Mouse (Mus musculus): Measurements from ENCODE around the gene Jak3. TPM values are rescaled to one million over a fixed set of nuclear protein-coding genes. Genes with fewer than 3 reads are reported as not detected.

Gene Jak3
- polyA plus RNA-seq, 1 experiment from 2014 or later: 4.2 TPM

GRCm38 (mm10) chr8:71716561-71717053 lies 40.5 kb downstream of the Jak3 start:
- no peak overlapping the region for H3K27ac ChIP-seq
- H3K9ac ChIP-seq: no peak overlapping the region
- H3K4me2 ChIP-seq (replicated peaks): no peak overlapping the region
- WGBS: 80% methylated on average over 13 of the region's 13 CpGs
- no peak for ATAC-seq (ENCODE audit: low FRiP score, low read depth)
- peaks cover 15% of the 10 kb centered on the region for H3K4me1 ChIP-seq
- H3K9me3 ChIP-seq: no peaks in the 10 kb centered on the region
- H3K4me3 ChIP-seq: no peak overlapping the region
- no peaks in the 10 kb centered on the region for H3K36me3 ChIP-seq
- H3K27me3 ChIP-seq: no peaks in the 10 kb centered on the region

- no peaks in the 10 kb centered on the region for H3K27me3 ChIP-seq
- H3K4me2 ChIP-seq (replicated peaks): no peak overlapping the region
- H3K4me1 ChIP-seq: peaks cover 15% of the 10 kb centered on the region
- H3K9ac ChIP-seq: no peak overlapping the region
- no peaks in the 10 kb centered on the region for H3K9me3 ChIP-seq
- no peak overlapping the region for H3K27ac ChIP-seq
- ATAC-seq (ENCODE audit: low FRiP score, low read depth): no peak
- WGBS: 93% methylated on average over 12 of the region's 12 CpGs
- H3K4me3 ChIP-seq: no peak overlapping the region
- no peaks in the 10 kb centered on the region for H3K36me3 ChIP-seq
These were observed 41.0 kb downstream of the Jak3 start for GRCm38 (mm10) chr8:71717096-71717495.

GRCm38 (mm10) chr8:71718252-71718651 lies 42.2 kb downstream of the Jak3 start:
- peaks cover 5% of the 10 kb centered on the region for H3K27me3 ChIP-seq
- 44% methylated on average over 3 of the region's 3 CpGs for WGBS
- no peak overlapping the region for H3K4me2 ChIP-seq (replicated peaks)
- H3K9ac ChIP-seq: no peak overlapping the region
- H3K4me3 ChIP-seq: no peak overlapping the region
- H3K27ac ChIP-seq: no peak overlapping the region
- peaks cover 15% of the 10 kb centered on the region for H3K4me1 ChIP-seq
- H3K9me3 ChIP-seq: no peaks in the 10 kb centered on the region
- ATAC-seq (ENCODE audit: low FRiP score, low read depth): no peak
- no peaks in the 10 kb centered on the region for H3K36me3 ChIP-seq

GRCm38 (mm10) chr8:71719218-71719617 lies 43.1 kb downstream of the Jak3 start:
- Histone ChIP-seq H3K27ac (no peak overlapping the region), H3K4me2 (replicated peaks) (no peak overlapping the region), H3K4me3 (no peak overlapping the region), H3K9ac (no peak overlapping the region), H3K4me1 (peaks cover 15% of the 10 kb centered on the region), H3K9me3 (no peaks in the 10 kb centered on the region), H3K36me3 (no peaks in the 10 kb centered on the region), H3K27me3 (peaks cover 14% of the 10 kb centered on the region)
- WGBS: 65% methylated on average over 4 of the region's 4 CpGs
- no peak for ATAC-seq (ENCODE audit: low FRiP score, low read depth)

- H3K27ac ChIP-seq: no peak overlapping the region
- 32% methylated on average over 7 of the region's 7 CpGs for WGBS
- H3K27me3 ChIP-seq: peaks cover 22% of the 10 kb centered on the region
- H3K9me3 ChIP-seq: no peaks in the 10 kb centered on the region
- H3K9ac ChIP-seq: no peak overlapping the region
- ATAC-seq (ENCODE audit: low FRiP score, low read depth): peak; percentile 20; the same call in 1 of the 2 replicates
- H3K4me1 ChIP-seq: peaks cover 17% of the 10 kb centered on the region
- no peak overlapping the region for H3K4me2 ChIP-seq (replicated peaks)
- H3K4me3 ChIP-seq: no peak overlapping the region
- no peaks in the 10 kb centered on the region for H3K36me3 ChIP-seq
These were observed 43.9 kb downstream of the Jak3 start for GRCm38 (mm10) chr8:71719928-71720457.

GRCm38 (mm10) chr8:71723047-71723551 lies 47.0 kb downstream of the Jak3 start:
- H3K4me1 ChIP-seq: peaks cover 16% of the 10 kb centered on the region
- no peak overlapping the region for H3K27ac ChIP-seq
- ATAC-seq (ENCODE audit: low FRiP score, low read depth): no peak
- H3K4me3 ChIP-seq: no peak overlapping the region
- no peaks in the 10 kb centered on the region for H3K9me3 ChIP-seq
- H3K9ac ChIP-seq: no peak overlapping the region
- 60% methylated on average over 14 of the region's 14 CpGs for WGBS
- no peak overlapping the region for H3K4me2 ChIP-seq (replicated peaks)
- peaks cover 53% of the 10 kb centered on the region for H3K27me3 ChIP-seq
- H3K36me3 ChIP-seq: no peaks in the 10 kb centered on the region

- no peak overlapping the region for H3K9ac ChIP-seq
- peaks cover 64% of the 10 kb centered on the region for H3K27me3 ChIP-seq
- H3K4me2 ChIP-seq (replicated peaks): no peak overlapping the region
- WGBS: 71% methylated on average over 4 of the region's 4 CpGs
- H3K4me3 ChIP-seq: no peak overlapping the region
- no peak overlapping the region for H3K27ac ChIP-seq
- ATAC-seq (ENCODE audit: low FRiP score, low read depth): no peak
- H3K4me1 ChIP-seq: peaks cover 24% of the 10 kb centered on the region
- H3K36me3 ChIP-seq: no peaks in the 10 kb centered on the region
- no peaks in the 10 kb centered on the region for H3K9me3 ChIP-seq
These were observed 48.3 kb downstream of the Jak3 start for GRCm38 (mm10) chr8:71724389-71724788.

GRCm38 (mm10) chr8:71725122-71725924 lies 49.2 kb downstream of the Jak3 start, which contains the start of gene Fcho1:
Gene Fcho1 (minus strand): TSS chr8:71725716.
- no peaks in the 10 kb centered on the region for H3K9me3 ChIP-seq
- H3K4me3 ChIP-seq: peak within 1 kb of the TSS; percentile 58
- H3K27me3 ChIP-seq: peaks cover 69% of the 10 kb centered on the region
- H3K27ac ChIP-seq: no peak within 1 kb of the TSS
- peak within 1 kb of the TSS; percentile 67 for H3K9ac ChIP-seq
- H3K4me2 ChIP-seq (replicated peaks): peak within 1 kb of the TSS; percentile 82
- no peaks in the 10 kb centered on the region for H3K36me3 ChIP-seq
- ATAC-seq (ENCODE audit: low FRiP score, low read depth): peak; percentile 55; the same call in 1 of the 2 replicates
- peaks cover 17% of the 10 kb centered on the region for H3K4me1 ChIP-seq
- WGBS: 1% methylated on average over 44 of the region's 54 CpGs

GRCm38 (mm10) chr8:71728240-71728785 lies 52.2 kb downstream of the Jak3 start:
- WGBS: 6% methylated on average over 19 of the region's 21 CpGs
- Histone ChIP-seq H3K9ac (no peak overlapping the region), H3K4me3 (peak overlapping the region; percentile 34), H3K4me2 (replicated peaks) (peak overlapping the region; percentile 64), H3K4me1 (peaks cover 15% of the 10 kb centered on the region), H3K36me3 (no peaks in the 10 kb centered on the region), H3K27me3 (peaks cover 68% of the 10 kb centered on the region), H3K9me3 (no peaks in the 10 kb centered on the region), H3K27ac (no peak overlapping the region)
- peak; percentile 51; the same call in 1 of the 2 replicates for ATAC-seq (ENCODE audit: low FRiP score, low read depth)

- Histone ChIP-seq H3K27ac (no peak overlapping the region), H3K4me2 (replicated peaks) (peak overlapping the region; percentile 64), H3K36me3 (no peaks in the 10 kb centered on the region), H3K9me3 (no peaks in the 10 kb centered on the region), H3K27me3 (peaks cover 61% of the 10 kb centered on the region), H3K9ac (no peak overlapping the region), H3K4me1 (peaks cover 15% of the 10 kb centered on the region), H3K4me3 (peak overlapping the region; percentile 34)
- ATAC-seq (ENCODE audit: low FRiP score, low read depth): no peak
- 3% methylated on average over 16 of the region's 16 CpGs for WGBS
These were observed 52.9 kb downstream of the Jak3 start for GRCm38 (mm10) chr8:71728826-71729620.

GRCm38 (mm10) chr8:71731652-71732230 lies 55.6 kb downstream of the Jak3 start:
- Histone ChIP-seq H3K4me2 (replicated peaks) (no peak overlapping the region), H3K36me3 (no peaks in the 10 kb centered on the region), H3K9ac (no peak overlapping the region), H3K4me3 (no peak overlapping the region), H3K9me3 (no peaks in the 10 kb centered on the region), H3K27ac (no peak overlapping the region), H3K4me1 (peaks cover 9% of the 10 kb centered on the region), H3K27me3 (peaks cover 34% of the 10 kb centered on the region)
- no peak for ATAC-seq (ENCODE audit: low FRiP score, low read depth)
- WGBS: 52% methylated on average over 3 of the region's 3 CpGs

Data from limb, embryonic 13.5 days (tissue).